Mouse (Mus musculus): Measurements from ENCODE around the gene Trnp1. TPM values are rescaled to one million over a fixed set of nuclear protein-coding genes. Genes with fewer than 3 reads are reported as not detected.
A peak's percentile ranks its signal among the peaks of the same experiment; 100 is the strongest.

Gene Trnp1
- total RNA-seq, 2 experiments from 2014 or later = not detected

GRCm38 (mm10) chr4:133468080-133468479 is 30.3 kb downstream of the Trnp1 start:
- peak; percentile 51; the same call in 1 of the 2 replicates for ATAC-seq (replicated peaks; ENCODE audit: low FRiP score, poor library complexity, severe bottlenecking)

DNA sequence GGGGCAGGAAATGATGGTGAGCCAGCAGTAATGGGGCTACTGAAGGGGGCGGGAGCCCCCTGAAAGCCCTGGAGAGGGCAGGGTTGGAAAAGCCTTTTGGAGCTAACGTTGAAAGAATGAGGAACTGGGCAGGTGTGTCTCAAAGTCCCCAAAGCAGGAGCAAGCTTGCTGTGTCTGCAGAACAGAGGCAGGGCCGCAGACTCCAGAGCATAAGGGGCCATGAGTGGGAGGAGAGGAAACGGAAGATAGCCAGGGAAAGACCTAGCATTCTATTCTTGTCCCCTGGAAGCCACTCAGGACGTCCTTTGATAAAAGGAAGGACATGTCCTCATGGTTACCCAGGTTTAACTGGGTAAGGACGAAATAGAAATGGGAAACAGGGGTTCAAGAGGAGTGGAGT is 35.2 kb downstream of the Trnp1 start:
- no peak for ATAC-seq (replicated peaks; ENCODE audit: low FRiP score, poor library complexity, severe bottlenecking)

- ATAC-seq (replicated peaks; ENCODE audit: low FRiP score, poor library complexity, severe bottlenecking) = no peak
Measured at GRCm38 (mm10) chr4:133461362-133461761, 37.0 kb downstream of the Trnp1 start.

- no peak for ATAC-seq (replicated peaks; ENCODE audit: low FRiP score, poor library complexity, severe bottlenecking)
Measured at GRCm38 (mm10) chr4:133460796-133461325, 37.5 kb downstream of the Trnp1 start.

DNA sequence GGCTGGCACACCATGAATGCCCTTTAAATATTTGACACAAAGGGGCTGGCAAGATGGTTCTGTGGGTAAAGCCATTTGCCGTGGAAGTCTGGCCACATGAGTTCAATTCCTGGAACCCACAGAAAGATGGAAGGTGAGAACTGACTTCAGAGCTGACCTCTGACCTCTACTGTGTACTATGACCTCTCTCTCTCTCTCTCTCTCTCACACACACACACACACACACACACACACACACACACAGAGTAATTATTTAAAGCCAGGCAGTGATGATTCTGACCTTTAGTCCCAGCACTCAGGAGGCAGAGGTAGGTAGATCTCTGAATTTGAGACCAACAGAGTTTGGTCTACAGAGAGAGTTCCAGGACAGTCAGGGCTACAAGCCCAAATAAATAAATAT is 38.3 kb downstream of the Trnp1 start:
- no peak for ATAC-seq (replicated peaks; ENCODE audit: low FRiP score, poor library complexity, severe bottlenecking)

DNA sequence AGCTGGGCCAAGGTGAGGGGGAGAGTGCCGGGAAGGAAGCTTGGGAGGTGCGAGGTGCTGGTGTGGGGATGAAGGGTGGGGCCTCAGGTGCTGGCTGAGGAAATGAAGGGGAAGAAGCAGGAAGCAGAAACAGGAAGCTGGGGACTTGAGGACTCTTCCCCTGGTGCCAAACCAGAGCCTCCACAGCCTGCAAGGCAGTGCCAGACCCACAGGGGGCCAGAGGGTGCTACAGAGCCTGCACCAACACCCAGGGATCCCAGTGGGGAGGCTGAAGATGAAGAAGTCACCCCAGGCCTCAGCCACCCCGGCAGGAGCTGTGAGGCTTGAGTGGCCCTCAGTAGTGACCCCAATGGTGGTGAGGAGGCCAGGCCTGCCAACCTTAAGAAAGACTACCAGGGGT is 40.3 kb downstream of the Trnp1 start:
- no peak for ATAC-seq (replicated peaks; ENCODE audit: low FRiP score, poor library complexity, severe bottlenecking)

DNA sequence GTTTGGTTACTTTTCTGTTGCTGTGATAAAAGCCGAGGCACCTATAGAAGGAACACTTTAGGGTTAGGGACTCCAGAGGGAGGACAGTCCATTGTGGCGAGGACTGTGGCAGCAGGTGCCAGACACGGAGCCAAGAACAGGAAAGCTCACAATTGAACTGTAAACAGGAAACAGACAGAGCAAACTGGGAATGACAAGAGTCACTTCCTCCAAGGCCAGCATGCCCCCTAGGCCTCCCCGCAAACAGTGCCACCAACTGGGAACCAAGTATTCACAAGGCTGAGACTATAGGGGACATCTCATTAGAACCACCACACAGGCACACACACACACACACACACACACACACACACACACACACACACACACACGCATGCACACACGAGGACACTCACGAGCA is 45.9 kb downstream of the Trnp1 start:
- ATAC-seq (replicated peaks; ENCODE audit: low FRiP score, poor library complexity, severe bottlenecking) = no peak

GRCm38 (mm10) chr4:133451536-133451935 is 46.8 kb downstream of the Trnp1 start:
- peak; percentile 69 for ATAC-seq (replicated peaks; ENCODE audit: low FRiP score, poor library complexity, severe bottlenecking)

DNA sequence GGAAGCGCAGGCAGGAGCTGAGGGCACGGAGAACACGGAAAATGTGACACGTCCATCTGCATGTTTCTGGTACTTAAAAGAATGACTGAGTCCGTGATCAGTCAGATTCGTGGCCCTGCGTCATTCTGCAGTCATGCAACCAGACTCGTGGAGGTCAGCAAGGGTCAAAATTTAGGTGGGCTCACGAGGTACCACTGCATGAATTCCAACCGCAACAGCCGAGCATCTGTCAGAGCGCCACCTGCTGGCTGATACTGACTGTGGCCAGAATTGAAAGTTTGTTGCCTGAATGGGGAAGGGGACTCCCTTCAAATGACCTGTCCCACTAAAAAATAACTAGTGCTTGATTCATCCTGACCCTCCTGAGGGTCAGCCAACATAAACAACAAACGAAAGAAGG is 48.6 kb downstream of the Trnp1 start:
- no peak for ATAC-seq (replicated peaks; ENCODE audit: low FRiP score, poor library complexity, severe bottlenecking)

- ATAC-seq (replicated peaks; ENCODE audit: low FRiP score, poor library complexity, severe bottlenecking) = no peak
Measured at GRCm38 (mm10) chr4:133448708-133449388, 49.5 kb downstream of the Trnp1 start.

GRCm38 (mm10) chr4:133447967-133448366 is 50.4 kb downstream of the Trnp1 start:
- no peak for ATAC-seq (replicated peaks; ENCODE audit: low FRiP score, poor library complexity, severe bottlenecking)

DNA sequence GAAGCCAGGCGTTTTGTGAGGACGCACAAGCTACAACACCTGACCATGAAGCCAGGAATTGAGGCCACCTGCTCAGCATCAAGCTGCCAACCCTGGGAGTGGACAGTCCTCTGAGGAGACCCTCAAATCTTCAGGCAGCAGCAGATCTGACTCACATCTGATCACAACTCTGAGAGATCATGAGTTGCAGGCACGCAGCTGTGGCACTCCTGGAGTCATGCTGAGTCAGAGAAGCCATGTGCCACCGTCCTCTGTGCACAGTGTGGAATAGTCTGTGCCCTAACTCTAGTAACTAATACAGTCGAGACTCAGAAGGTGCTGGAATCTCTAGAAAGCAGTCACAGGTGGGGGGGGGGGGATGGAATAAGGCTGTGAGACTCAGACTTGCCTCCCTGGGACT is 51.0 kb downstream of the Trnp1 start:
- ATAC-seq (replicated peaks; ENCODE audit: low FRiP score, poor library complexity, severe bottlenecking) = no peak

DNA sequence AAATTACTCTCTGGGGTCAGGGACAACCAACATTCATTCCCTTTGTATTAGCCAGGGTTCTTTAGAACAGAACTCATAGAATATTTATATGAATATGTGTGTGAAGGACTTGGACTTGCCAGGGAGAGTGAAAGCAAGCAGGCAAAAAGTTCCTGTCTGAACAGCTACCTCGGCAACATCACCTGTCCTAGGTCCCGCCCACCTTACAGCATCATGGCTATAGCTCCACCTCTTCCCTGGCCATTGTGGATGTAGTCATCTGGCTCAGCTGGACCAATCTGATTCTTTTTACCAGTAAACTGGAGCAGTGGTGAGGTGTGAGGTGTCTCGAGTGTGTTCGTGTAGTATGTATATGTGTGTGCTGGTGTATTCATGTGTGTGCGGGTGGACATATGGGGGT is 52.6 kb downstream of the Trnp1 start:
- ATAC-seq (replicated peaks; ENCODE audit: low FRiP score, poor library complexity, severe bottlenecking) = no peak

- no peak for ATAC-seq (replicated peaks; ENCODE audit: low FRiP score, poor library complexity, severe bottlenecking)
Measured at GRCm38 (mm10) chr4:133443085-133443484, 55.3 kb downstream of the Trnp1 start.

DNA sequence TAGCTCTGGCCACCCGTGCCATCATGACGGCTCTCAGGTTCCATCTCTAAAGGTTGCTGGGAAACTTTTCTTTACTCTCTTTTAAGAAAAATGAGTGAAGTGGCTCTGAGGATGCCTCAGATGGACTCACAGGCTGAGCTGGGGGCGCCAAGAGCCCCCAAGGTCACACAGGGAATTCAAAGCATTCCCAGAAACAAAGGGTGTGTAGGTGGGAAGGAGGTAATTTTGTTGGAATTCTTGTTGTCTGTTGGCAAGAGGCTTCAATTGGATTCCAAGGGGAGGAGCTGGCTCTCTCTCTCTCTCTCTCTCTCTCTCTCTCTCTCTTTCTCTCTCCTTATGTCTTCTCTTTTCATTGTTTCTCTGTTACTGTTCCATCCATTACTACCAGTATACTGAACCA is 56.2 kb downstream of the Trnp1 start:
- no peak for ATAC-seq (replicated peaks; ENCODE audit: low FRiP score, poor library complexity, severe bottlenecking)

Other genes starting within 250 kb of the Trnp1 start
- 0.96 and 1.0 TPM in 2 replicates for gene Sytl1, start 235.4 kb downstream of the Trnp1 start, total RNA-seq (2015; ENCODE audit: low replicate concordance)
- 0.28 and 1.4 TPM in 2 replicates for gene Sytl1, start 235.4 kb downstream of the Trnp1 start, total RNA-seq (2017; ENCODE audit: low replicate concordance)
- gene Tmem222, start 220.8 kb downstream of the Trnp1 start, total RNA-seq (2015; ENCODE audit: low replicate concordance) = 9.8 and 22.3 TPM in 2 replicates
- gene Tmem222, start 220.8 kb downstream of the Trnp1 start, total RNA-seq (2017; ENCODE audit: low replicate concordance) = 1.5 and 6.7 TPM in 2 replicates
- 8.6 and 9.6 TPM in 2 replicates for gene Wdtc1, start 145.1 kb downstream of the Trnp1 start, total RNA-seq (2015; ENCODE audit: low replicate concordance)
- 8.4 and 18.3 TPM in 2 replicates for gene Wdtc1, start 145.1 kb downstream of the Trnp1 start, total RNA-seq (2017; ENCODE audit: low replicate concordance)
- gene Slc9a1, start 128.8 kb downstream of the Trnp1 start, total RNA-seq (2015; ENCODE audit: low replicate concordance) = 6.5 and 9.8 TPM in 2 replicates
- gene Slc9a1, start 128.8 kb downstream of the Trnp1 start, total RNA-seq (2017; ENCODE audit: low replicate concordance) = 5.9 and 8.3 TPM in 2 replicates
- gene Tent5b, start 18.4 kb downstream of the Trnp1 start, total RNA-seq (2015; ENCODE audit: low replicate concordance) = not detected in 2 replicates
- not detected in 2 replicates for gene Tent5b, start 18.4 kb downstream of the Trnp1 start, total RNA-seq (2017; ENCODE audit: low replicate concordance)
- not detected in 2 replicates for gene Kdf1, start 20.4 kb upstream of the Trnp1 start, total RNA-seq (2015; ENCODE audit: low replicate concordance)
- not detected in 2 replicates for gene Kdf1, start 20.4 kb upstream of the Trnp1 start, total RNA-seq (2017; ENCODE audit: low replicate concordance)
- 31.5 and 51.8 TPM in 2 replicates for gene Nudc, start 47.4 kb upstream of the Trnp1 start, total RNA-seq (2015; ENCODE audit: low replicate concordance)
- 35.4 and 80.4 TPM in 2 replicates for gene Nudc, start 47.4 kb upstream of the Trnp1 start, total RNA-seq (2017; ENCODE audit: low replicate concordance)
- not detected in 2 replicates for gene Nr0b2, start 54.8 kb upstream of the Trnp1 start, total RNA-seq (2015; ENCODE audit: low replicate concordance)
- gene Nr0b2, start 54.8 kb upstream of the Trnp1 start, total RNA-seq (2017; ENCODE audit: low replicate concordance) = not detected in 2 replicates
- 0.84 TPM in 1 of 2 replicates, not detected in the other for gene Gpatch3, start 76.2 kb upstream of the Trnp1 start, total RNA-seq (2015; ENCODE audit: low replicate concordance)
- 9.7 and 26.5 TPM in 2 replicates for gene Gpatch3, start 76.2 kb upstream of the Trnp1 start, total RNA-seq (2017; ENCODE audit: low replicate concordance)
- 1.7 and 3.1 TPM in 2 replicates for gene Gpn2, start 85.8 kb upstream of the Trnp1 start, total RNA-seq (2015; ENCODE audit: low replicate concordance)
- gene Gpn2, start 85.8 kb upstream of the Trnp1 start, total RNA-seq (2017; ENCODE audit: low replicate concordance) = 1.3 and 11.2 TPM in 2 replicates
- gene Sfn, start 103.6 kb upstream of the Trnp1 start, total RNA-seq (2015; ENCODE audit: low replicate concordance) = 0.84 TPM in 1 of 2 replicates, not detected in the other
- gene Sfn, start 103.6 kb upstream of the Trnp1 start, total RNA-seq (2017; ENCODE audit: low replicate concordance) = 0.28 and 1.5 TPM in 2 replicates
- 4.4 and 8.8 TPM in 2 replicates for gene Zdhhc18, start 151.6 kb upstream of the Trnp1 start, total RNA-seq (2015; ENCODE audit: low replicate concordance)
- gene Zdhhc18, start 151.6 kb upstream of the Trnp1 start, total RNA-seq (2017; ENCODE audit: low replicate concordance) = 3.8 and 8.8 TPM in 2 replicates
- gene Pigv, start 174.1 kb upstream of the Trnp1 start, total RNA-seq (2015; ENCODE audit: low replicate concordance) = 0.84 and 8.1 TPM in 2 replicates
- 1.1 and 1.7 TPM in 2 replicates for gene Pigv, start 174.1 kb upstream of the Trnp1 start, total RNA-seq (2017; ENCODE audit: low replicate concordance)

Data from erythroblast, adult 5-6 weeks (primary cell).